Mouse (Mus musculus) cerebellum, adult (tissue): ENCODE measurements at regions not wholly inside any gene's neighbourhood (a gene's known extent, or its start where the extent isn't known, plus 50 kb on each side); places are given as distances from the start of the nearest gene placed in this dataset.

Experiments used
- ATAC-seq: cut with Nextera tagmentation; 2 replicates; pipeline ENCODE4 v1.9.2; 2017; ENCODE audit warnings: mild to moderate bottlenecking, moderate library complexity, mixed read lengths; ENCODE audit not compliant: insufficient number of reproducible peaks, low FRiP score, low TSS enrichment

DNA sequence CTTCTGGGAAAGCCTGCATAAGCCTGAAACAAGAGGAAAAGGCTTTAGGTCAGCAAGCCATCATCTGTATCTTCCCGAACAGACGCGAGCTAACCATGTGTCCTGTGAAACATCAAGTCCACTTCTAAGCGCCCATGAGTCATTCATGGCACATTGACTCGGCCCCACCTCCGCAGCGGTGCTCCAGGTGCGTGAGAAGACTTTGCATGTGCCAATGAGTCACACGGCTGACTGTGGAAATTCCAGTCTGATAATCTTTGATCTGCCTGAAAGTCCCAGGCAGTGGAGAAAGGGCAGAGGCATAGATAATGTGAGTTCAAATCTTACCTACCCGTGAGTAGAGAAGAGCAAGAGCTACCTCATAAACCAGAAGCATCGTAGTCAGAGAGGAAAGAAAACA lies 137.8 kb downstream of the Pfkfb3 start:
- no peak for ATAC-seq

GRCm38 (mm10) chr2:11412521-11412920 lies 141.4 kb downstream of the Pfkfb3 start:
- ATAC-seq: no peak

DNA sequence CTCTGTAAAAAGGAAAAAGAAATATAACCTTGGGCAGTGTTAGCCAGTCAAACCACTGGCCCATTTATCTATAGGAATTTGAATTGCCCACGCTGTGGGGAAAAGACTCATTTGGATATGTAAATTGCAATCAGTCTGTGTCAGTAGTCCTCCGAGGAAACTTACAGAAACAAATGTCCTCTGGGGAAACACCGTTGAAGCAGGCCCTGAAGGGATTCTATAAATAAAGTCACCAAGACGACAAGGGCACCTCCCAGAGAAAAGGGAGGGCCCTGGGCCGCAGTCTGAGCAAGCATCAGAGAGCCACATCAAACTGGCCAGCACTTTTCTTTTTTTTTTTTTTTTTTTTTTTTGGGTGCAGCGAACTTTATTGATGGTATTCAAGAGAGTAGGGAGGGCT lies 145.4 kb downstream of the Pfkfb3 start:
- ATAC-seq: no peak

DNA sequence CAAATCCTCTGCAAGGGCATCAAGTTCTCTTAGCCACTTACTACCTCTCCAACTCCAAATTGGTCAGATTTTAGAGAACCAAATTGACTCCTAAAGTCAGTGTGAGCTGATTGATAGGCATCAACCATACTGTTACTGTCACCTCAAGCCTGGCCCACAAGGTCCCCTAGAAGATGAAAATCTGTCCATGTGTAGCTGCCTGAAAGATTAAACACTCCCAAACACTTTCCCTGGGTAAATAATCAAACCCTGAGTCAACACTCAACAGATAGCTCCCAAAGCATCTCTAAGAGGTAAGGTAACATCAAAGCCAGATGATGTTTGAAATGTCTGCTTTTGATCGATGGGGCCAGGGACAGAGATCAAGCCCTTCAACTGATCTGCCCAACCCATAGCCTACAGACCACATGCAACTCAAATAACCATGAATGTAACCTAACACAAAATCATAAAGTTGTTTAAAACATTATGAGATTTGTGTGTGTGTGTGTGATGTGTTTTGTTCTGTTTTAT lies 147.7 kb downstream of the Pfkfb3 start:
- no peak for ATAC-seq

DNA sequence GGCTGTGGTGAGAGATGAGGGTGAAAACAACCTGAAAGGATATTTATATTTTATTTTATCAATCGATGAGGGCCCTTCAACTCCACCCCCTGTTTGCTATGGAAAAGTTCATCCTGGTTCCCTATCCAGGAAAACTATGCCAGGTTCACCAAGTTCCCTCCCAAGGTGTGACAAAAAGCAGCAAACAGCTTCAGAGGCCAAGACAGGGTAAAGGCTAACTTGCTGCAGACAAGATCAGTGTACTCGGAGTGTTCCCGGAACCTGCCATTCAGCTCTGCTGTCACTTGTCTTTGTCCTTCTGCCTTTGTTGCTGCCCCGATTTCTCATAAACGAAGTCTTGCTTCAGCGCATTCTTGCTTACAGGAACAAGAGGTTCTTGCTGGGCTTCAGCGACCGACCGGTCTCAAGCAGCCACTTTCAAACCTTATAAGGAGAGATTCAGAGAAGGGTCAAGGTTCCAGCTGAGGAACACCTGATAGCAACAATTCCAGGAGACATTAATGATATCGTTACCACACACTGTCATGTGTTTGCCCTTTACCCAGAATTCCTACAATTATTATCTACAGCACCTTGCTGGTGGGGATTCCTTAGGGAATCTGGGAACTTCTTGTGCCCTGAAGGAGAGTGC lies 151.5 kb downstream of the Pfkfb3 start:
- ATAC-seq: no peak

GRCm38 (mm10) chr2:11399411-11399810 lies 154.5 kb downstream of the Pfkfb3 start:
- ATAC-seq: no peak

- ATAC-seq: no peak
Measured at GRCm38 (mm10) chr2:11398949-11399348, 154.9 kb downstream of the Pfkfb3 start.

GRCm38 (mm10) chr2:11398391-11398790 lies 155.5 kb downstream of the Pfkfb3 start:
- ATAC-seq: no peak

- ATAC-seq: no peak
Measured at GRCm38 (mm10) chr2:11396835-11397234, 157.0 kb downstream of the Pfkfb3 start.

GRCm38 (mm10) chr2:11394675-11395349 lies 159.1 kb downstream of the Pfkfb3 start:
- ATAC-seq: no peak

- no peak for ATAC-seq
Measured at GRCm38 (mm10) chr2:11391725-11392124, 162.2 kb downstream of the Pfkfb3 start.

DNA sequence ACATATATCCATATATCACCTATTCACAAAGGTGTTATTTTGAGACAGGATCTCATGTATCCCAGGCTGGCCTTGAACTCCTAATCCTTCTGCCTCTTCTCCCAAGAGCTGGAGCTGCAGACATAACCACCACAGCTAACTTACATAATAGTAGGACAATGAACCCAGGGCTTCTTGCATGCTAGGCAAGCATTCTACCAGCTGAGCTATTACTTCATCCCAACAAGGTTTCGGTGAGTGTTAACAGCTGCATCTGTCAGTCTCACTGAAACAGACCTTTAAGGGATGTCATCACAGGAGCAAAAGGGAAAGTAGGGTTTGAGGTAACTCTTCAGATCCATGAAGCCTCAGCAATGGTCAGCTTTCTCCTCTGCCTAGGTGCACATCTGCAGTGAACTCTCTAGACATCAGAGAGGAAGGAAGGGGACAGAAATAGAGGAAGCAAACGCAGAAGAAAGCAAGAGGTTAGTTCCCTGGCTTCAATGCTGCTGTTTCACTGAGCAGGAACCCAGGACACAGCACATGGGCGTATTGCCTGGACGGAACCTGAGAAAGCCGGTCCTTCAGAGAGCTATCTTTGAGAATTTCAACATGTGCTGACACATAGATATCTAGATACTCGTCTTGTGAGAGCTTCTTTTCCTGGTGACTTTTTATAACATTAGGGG lies 163.1 kb downstream of the Pfkfb3 start:
- ATAC-seq: no peak

DNA sequence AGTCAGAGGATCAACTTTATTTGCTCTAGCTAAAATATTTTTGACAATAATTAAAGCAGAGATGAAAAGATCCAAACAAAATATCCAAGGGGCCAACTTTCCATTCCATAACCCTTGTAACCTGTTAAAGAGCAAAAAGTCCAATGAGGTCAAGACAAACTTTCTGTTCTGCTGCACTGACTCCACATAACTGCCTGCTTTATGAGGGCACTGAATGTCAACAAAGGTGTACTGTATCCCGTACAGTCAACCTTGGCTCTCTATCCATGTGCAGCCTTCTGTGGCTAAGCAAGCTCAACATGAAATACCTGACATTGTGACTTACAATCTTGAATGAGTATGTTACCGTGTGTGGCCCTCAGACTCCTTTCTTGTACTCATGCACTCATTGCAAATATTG lies 166.3 kb downstream of the Pfkfb3 start:
- ATAC-seq: no peak

- no peak for ATAC-seq
Measured at GRCm38 (mm10) chr2:11383815-11384214, 170.1 kb downstream of the Pfkfb3 start.

GRCm38 (mm10) chr2:11377213-11377612 lies 176.7 kb downstream of the Pfkfb3 start:
- ATAC-seq: no peak

DNA sequence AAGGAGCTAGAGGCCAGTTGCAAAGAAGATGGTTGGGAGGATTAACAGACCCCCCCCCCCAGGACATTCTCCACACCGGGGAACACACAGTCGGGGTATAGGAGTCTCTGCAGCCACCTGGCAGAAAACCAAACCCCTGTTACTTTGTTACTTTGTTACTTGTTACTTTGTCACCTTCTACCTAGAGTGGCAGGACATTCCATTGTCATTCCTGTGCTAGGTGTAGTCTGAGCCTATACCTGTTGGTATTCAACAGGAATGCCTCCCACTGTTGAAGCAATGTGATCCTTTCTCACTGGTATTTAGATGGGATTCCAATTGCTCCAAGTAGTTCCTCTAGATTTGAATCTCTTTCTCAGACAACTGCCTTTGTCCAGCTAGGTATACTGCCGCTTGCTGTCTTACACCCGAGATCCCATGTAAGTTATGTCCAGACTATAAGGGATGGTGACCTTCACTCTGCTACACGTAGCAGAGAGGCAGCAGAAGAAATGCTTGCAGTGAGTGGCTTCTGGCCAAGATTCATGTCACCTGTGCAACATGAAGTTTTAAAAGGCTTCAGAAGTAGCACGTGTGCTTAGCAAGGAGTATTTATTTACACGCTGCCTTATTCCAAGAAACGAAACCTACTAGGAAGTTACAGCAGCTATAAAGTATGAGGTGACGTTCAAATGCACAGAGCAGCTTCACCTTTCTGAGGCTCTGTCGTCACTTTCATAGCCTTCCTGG lies 178.0 kb downstream of the Pfkfb3 start:
- ATAC-seq: no peak

- ATAC-seq: no peak
Measured at GRCm38 (mm10) chr2:11375092-11375491, 178.8 kb downstream of the Pfkfb3 start.

DNA sequence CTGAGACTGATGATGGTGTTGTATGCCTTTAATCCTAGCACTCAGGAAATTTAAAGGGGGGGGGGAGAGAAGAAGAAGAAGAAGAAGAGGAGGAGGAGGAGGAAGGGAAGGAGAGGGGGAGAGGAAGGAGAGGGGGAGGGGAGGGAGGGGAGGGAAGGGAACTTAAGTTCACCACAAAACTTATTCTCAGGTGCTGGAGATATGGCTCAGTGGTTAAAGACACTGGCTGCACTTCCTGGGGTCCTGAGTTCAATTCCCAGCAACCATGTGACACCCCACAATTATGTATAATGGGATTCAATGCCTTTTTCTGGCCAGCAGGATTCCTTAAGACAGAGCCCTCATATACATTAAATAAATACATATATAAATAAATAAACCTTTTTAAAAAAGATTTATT lies 183.6 kb downstream of the Pfkfb3 start:
- ATAC-seq: no peak

DNA sequence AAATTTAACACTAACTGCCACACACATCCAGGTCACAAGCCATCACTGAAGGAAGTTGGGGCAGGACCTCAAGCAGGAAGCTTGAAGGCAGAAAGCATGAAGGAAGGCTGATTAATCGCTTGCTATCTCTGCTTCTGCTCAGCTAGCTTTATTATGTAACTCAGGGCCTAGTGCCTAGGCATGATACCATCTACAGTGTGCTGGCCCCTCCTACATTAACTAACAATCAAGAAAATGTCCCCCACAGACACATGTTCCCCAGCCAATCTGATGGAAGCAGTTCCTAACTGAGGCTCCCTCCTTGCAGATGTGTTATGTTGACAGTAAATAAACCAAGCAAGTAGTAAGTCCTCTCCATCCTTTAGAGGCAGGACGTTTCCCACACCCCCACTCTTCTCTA lies 186.6 kb downstream of the Pfkfb3 start:
- no peak for ATAC-seq

DNA sequence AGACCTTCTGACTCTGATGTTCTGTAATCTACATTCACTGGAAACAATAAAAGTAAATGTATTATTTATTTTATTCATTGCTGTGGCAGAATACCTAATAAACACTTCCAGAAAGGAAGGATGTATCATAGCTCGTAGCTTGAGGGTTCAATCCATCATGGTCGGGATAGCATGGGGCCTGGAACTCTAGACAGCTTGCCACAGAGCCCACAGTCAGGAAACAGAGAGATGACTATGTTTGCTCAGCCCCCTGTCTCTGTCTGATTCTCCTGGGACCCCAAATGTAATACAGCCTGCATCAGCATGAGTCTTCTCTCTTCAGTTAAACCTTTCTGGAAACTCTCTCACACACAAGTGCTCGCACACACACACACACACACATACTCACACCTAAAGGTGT lies 188.1 kb downstream of the Pfkfb3 start:
- no peak for ATAC-seq

DNA sequence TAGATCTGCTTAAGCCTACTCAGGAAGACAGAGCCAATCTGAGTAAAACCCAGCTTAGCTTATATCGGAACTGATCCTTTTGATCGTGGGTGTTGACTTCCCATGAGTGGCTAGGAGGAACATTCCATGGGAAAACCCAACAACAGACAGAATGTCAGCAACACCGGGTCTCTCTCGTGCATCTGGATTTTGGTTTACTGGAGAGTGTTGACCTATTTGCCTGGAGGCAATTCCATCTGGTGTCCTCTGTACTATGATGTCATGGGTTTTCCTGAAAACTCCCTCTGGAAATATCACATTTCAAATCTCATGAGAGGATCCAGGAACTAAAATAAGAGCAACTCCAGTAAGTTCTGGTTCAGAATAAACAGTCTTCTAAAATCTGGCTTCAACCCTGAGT lies 188.5 kb downstream of the Pfkfb3 start:
- no peak for ATAC-seq
